Mouse (Mus musculus): ENCODE results near the gene Hist1h2ae.
"Not testable (repeated sequence)": the region's sequence is repeated elsewhere in the genome, so short reads cannot be mapped to it uniquely, and the experiment has no call there.

Gene Hist1h2ae

GRCm38 (mm10) chr13:23562699-23563462, 8.1 kb downstream of the Hist1h2ae start:
- peak; percentile 67 for DNase-seq (ENCODE audit: low read depth, low spot score)

DNA sequence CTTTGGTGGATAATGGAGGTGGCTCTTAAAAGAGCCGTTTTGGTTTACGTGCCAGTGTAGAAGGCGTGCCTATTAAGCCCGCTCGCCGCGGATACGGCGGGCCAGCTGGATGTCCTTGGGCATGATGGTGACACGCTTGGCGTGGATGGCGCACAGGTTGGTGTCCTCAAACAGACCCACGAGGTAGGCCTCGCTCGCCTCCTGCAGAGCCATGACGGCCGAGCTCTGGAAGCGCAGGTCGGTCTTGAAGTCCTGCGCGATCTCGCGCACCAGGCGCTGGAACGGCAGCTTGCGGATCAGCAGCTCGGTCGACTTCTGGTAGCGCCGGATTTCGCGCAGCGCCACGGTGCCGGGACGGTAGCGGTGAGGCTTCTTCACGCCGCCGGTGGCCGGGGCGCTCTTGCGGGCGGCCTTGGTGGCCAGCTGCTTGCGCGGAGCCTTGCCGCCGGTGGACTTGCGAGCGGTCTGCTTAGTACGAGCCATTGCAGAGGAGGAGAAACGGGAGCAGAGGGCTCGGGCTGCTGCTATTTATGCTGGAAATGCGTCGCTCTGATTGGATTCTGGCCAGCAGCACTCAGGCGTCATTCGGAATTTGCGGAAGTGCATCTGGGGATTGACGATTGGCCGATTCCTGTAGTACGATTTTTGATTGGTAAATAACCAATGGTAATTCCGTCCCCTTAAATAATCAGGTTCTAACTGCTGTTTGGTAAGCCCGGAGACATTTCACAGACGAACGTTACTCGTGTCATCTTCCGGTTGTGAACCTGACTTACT, 8.9 kb downstream of the Hist1h2ae start, which contains the start of gene Hist1h3e:
Hist1h3e (minus strand) TSS at position 487 of the 777 bp plus-strand sequence.
- DNase-seq (ENCODE audit: low read depth, low spot score): peak; percentile 97

GRCm38 (mm10) chr13:23561531-23561882, 9.5 kb downstream of the Hist1h2ae start:
- not testable (repeated sequence) for DNase-seq (ENCODE audit: low read depth, low spot score)

- DNase-seq (ENCODE audit: low read depth, low spot score): not testable (repeated sequence)
Observed at GRCm38 (mm10) chr13:23560699-23561098, 10.3 kb downstream of the Hist1h2ae start.

- DNase-seq (ENCODE audit: low read depth, low spot score): no peak
Observed at GRCm38 (mm10) chr13:23556906-23557305, 14.1 kb downstream of the Hist1h2ae start.

- DNase-seq (ENCODE audit: low read depth, low spot score): peak; percentile 88
Observed at GRCm38 (mm10) chr13:23555839-23556416, 15.1 kb downstream of the Hist1h2ae start.

DNA sequence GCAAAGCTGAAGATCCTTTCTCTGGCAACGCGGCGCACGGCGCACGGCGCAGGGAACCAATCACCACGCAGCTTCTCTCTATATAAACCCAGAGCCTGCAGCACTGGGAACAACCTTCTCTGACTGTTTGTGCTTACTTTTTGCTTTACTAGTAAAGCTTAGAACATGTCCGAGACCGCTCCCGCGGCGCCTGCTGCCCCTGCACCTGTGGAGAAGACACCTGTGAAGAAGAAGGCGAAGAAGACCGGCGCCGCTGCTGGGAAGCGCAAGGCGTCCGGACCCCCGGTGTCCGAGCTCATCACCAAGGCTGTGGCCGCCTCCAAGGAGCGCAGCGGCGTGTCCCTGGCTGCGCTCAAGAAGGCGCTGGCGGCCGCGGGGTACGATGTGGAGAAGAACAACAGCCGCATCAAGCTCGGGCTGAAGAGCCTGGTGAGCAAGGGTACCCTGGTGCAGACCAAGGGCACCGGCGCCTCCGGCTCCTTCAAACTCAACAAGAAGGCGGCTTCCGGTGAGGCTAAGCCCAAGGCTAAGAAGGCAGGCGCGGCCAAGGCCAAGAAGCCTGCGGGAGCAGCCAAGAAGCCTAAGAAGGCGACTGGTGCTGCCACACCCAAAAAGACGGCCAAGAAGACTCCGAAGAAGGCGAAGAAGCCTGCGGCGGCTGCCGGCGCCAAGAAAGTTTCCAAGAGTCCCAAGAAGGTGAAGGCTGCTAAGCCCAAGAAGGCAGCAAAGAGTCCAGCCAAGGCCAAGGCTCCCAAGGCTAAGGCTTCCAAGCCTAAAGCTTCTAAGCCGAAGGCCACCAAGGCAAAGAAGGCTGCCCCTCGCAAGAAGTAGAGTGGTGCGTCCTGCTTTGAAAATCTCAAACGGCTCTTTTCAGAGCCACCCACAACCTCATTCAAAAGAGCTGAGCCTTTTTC, 15.8 kb downstream of the Hist1h2ae start:
- peak; percentile 81 for DNase-seq (ENCODE audit: low read depth, low spot score)

- no peak for DNase-seq (ENCODE audit: low read depth, low spot score)
Observed at GRCm38 (mm10) chr13:23554393-23554792, 16.6 kb downstream of the Hist1h2ae start.

DNA sequence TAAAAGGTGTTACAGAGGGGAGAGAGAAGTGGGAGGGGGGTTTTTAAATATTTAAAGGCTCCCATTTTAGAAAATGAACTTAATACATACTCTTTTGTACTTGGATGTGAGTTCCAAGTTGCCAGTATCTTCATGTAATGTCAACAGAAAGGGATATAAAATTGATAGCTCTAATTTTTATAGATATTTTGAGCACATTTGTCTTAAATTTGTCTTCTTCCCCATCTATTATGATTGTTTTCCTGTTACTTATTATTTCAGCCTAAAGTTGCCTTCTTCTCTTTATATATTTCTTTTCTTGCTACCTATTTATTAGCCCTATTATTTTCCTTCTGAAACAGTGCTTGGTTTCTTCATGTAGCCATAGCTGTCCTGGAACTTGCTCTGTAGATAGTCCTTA, 18.1 kb downstream of the Hist1h2ae start, which contains the start of gene Hist1h1d:
Hist1h1d (plus strand) TSS at position 301 of the 400 bp plus-strand sequence.
- no peak for DNase-seq (ENCODE audit: low read depth, low spot score)

DNA sequence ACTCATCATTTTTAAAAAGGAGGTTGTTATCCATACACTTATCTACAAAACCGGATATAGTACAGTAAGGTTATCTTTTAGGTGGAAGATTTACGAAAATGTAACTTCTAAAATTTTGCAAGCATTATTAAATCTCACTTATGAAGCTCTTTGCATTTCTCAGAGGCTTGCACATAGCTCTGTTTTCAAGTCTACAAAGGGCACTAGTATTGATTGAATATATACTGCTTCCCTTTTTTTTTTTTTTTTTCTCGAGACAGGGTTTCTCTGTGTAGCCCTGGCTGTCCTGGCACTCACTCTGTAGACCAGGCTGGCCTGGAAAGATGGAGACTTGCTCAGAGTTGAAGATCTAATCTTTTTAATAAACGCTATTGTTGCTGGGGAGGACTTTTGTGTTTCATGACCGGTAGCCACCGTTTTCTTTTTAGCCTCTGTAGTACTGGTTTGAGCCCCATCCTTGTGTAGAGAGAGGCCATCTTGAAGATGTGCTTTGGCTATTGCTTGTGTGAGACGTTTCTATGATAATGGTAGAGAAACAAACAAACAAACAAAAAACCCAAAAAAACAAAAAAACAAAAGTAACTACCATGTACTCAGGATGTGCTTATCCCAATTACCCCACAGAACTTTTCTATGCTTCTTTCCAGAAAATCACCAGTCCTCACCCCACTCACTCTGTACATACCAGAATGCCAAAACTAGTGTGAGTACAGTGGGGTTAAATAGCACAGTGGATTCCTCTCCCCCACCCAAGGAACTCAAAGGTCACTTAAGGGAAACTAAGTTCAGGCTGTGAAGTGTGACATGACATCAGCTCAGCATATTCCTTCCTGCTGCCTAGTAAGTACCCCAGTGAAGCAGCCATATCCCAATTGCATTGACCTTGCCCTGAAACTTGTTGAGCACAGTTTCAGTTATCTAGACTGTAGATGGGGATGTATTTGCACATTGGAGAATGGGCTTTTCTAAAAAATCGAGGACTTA, 18.8 kb downstream of the Hist1h2ae start:
- DNase-seq (ENCODE audit: low read depth, low spot score): no peak

GRCm38 (mm10) chr13:23551146-23551834, 19.7 kb downstream of the Hist1h2ae start, which contains the start of gene Hist1h4f:
Hist1h4f (minus strand) TSS chr13:23551648.
- DNase-seq (ENCODE audit: low read depth, low spot score): peak; percentile 89

- DNase-seq (ENCODE audit: low read depth, low spot score): no peak
Observed at GRCm38 (mm10) chr13:23550761-23551145, 20.3 kb downstream of the Hist1h2ae start.

DNA sequence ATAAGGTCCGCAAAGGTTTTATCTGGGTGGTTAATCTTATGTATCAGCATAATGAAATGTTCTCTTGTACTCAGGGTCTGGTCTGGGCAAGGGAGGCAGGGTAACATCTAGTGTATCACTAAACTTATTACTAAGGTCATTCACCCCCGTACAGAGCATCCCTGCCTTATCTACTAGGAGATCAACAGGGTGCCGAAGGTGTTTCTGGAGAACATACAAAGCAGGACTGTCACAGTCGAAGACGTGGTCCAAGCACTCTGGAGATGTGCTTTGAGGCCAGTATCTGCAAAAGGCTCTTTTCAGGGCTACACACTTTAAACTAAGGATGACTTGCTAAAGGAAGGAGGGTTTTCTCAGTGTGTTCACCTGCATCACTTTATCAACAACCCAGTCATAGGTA, 24.3 kb downstream of the Hist1h2ae start:
- DNase-seq (ENCODE audit: low read depth, low spot score): no peak

DNA sequence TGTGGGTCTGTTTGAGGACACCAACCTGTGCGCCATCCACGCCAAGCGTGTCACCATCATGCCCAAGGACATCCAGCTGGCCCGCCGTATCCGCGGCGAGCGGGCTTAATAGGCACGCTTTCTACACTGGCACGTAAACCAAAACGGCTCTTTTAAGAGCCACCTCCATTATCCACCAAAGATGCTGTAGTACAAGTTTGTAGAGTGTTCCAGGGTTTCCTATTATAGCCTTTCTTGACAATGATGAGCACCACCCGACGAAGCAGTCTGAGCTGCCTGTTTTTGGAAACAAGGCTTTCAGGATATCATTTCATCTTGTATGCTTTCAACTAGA, 26.3 kb downstream of the Hist1h2ae start:
- DNase-seq (ENCODE audit: low read depth, low spot score): peak; percentile 47

GRCm38 (mm10) chr13:23543965-23544786, 26.8 kb downstream of the Hist1h2ae start, which contains the start of gene Hist1h3f:
Hist1h3f (plus strand) TSS chr13:23544052.
- DNase-seq (ENCODE audit: low read depth, low spot score): peak; percentile 95

- DNase-seq (ENCODE audit: low read depth, low spot score): peak; percentile 95
Observed at GRCm38 (mm10) chr13:23542999-23543607, 27.9 kb downstream of the Hist1h2ae start, which contains the start of gene Hist1h2bh. Hist1h2bh (minus strand) TSS chr13:23543392.

- DNase-seq (ENCODE audit: low read depth, low spot score): peak; percentile 22
Observed at GRCm38 (mm10) chr13:23542225-23542980, 28.6 kb downstream of the Hist1h2ae start.
